Mouse (Mus musculus) limb, embryonic 14.5 days (tissue): ENCODE measurements at regions not wholly inside any gene's neighbourhood (a gene's known extent, or its start where the extent isn't known, plus 50 kb on each side); places are given as distances from the start of the nearest gene placed in this dataset.

ENCODE experiments used
- ATAC-seq: fragments of 200-750 bp; cut with Nextera tagmentation; 2 replicates; pipeline ENCODE4 v1.8.0; 2017; ENCODE audit warnings: low read depth, moderate number of reproducible peaks, moderate TSS enrichment; ENCODE audit not compliant: low FRiP score
- DNase-seq: peaks from one replicate; pipeline ENCODE4 v3.0.0-alpha.2; 2015; ENCODE audit warnings: low spot score
- H3K27ac ChIP-seq: fragments of 300-500 bp; sonication (generic); replicated peaks from 2 replicates; pipeline ENCODE4 v1.5.1; 2014; ENCODE audit warnings: low read depth, mild to moderate bottlenecking, low read length, moderate library complexity, mixed read lengths
- H3K27me3 ChIP-seq: fragments of 300-500 bp; sonication (generic); 2 replicates; pipeline ENCODE4 v1.6.1; 2014; ENCODE audit warnings: low read length, mixed read lengths; ENCODE audit not compliant: control insufficient read depth, insufficient read depth
- H3K36me3 ChIP-seq: fragments of 300-500 bp; sonication (generic); 2 replicates; pipeline ENCODE4 v1.6.1; 2014; ENCODE audit warnings: mild to moderate bottlenecking, low read length, moderate library complexity, mixed read lengths; ENCODE audit not compliant: control insufficient read depth, insufficient read depth
- H3K4me1 ChIP-seq: fragments of 300-500 bp; sonication (generic); 2 replicates; pipeline ENCODE4 v1.6.1; 2014; ENCODE audit warnings: antibody characterized with exemption, low read length, mixed read lengths; ENCODE audit not compliant: control insufficient read depth, insufficient read depth
- H3K4me2 ChIP-seq: fragments of 300-500 bp; sonication (generic); replicated peaks from 2 replicates; pipeline ENCODE4 v1.6.1; 2014; ENCODE audit warnings: low read depth, mild to moderate bottlenecking, low read length, moderate library complexity; ENCODE audit not compliant: severe bottlenecking
- H3K4me3 ChIP-seq: fragments of 300-500 bp; sonication (generic); replicated peaks from 2 replicates; pipeline ENCODE4 v1.5.1; 2014; ENCODE audit warnings: low read length
- H3K9ac ChIP-seq: fragments of 300-500 bp; sonication (generic); 2 replicates; pipeline ENCODE4 v1.6.1; 2014; ENCODE audit warnings: mild to moderate bottlenecking, low read depth, low read length, moderate library complexity; ENCODE audit not compliant: severe bottlenecking
- H3K9me3 ChIP-seq: fragments of 300-500 bp; sonication (generic); 2 replicates; pipeline ENCODE4 v1.6.1; 2016; ENCODE audit warnings: low read length; ENCODE audit not compliant: control insufficient read depth
- POLR2A ChIP-seq: fragments of 200-500 bp; IDR thresholded peaks from 2 replicates; pipeline ENCODE4 v1.8.0; 2012; ENCODE audit warnings: inconsistent platforms, mild to moderate bottlenecking, moderate library complexity, borderline replicate concordance; ENCODE audit not compliant: insufficient read depth, insufficient read length; ENCODE audit errors: extremely low read depth
- WGBS: fragments of 180-500 bp; shearing (Covaris S2); extraction: QIAGEN DNeasy Blood & Tissue Kit; methylation state at CpG from one replicate; pipeline ENCODE4 v1.1.7; 2014; 5-methylcytosine and 5-hydroxymethylcytosine counted together

GRCm38 (mm10) chr3:50813760-50814400 lies 370.5 kb upstream of the Slc7a11 start:
- Histone ChIP-seq H3K4me3 (no peak overlapping the region), H3K27ac (no peak overlapping the region), H3K9me3 (no peaks in the 10 kb centered on the region), H3K36me3 (no peaks in the 10 kb centered on the region), H3K9ac (no peak overlapping the region), H3K4me1 (peaks cover 5% of the 10 kb centered on the region; the same call in 1 of the 2 replicates), H3K4me2 (no peak overlapping the region), H3K27me3 (no peaks in the 10 kb centered on the region)
- no peak for TF ChIP-seq POLR2A
- ATAC-seq, result no peak; the same call in 1 of the 2 replicates
- DNase-seq, result no peak
- WGBS, result 89% methylated on average over 5 of the region's 5 CpGs

DNA sequence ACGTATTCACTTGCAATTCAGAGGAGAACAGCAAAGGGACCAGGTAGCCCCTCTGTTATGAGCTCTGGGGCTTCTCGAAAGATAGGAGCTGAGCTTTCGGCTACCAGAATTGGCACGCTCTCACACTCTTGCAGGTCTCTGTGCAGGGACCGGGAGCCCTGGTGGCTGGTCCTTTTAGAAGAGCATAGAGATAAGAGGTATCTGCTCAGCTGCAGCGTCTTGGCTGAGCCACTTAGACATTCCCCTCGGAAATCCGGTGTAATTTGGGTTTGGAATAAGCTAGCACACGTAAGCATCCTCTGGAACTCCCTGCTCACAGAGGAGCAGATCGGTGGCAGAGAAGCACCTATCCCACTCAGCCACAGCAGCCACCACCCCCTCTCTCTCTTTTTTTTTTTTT lies 372.3 kb upstream of the Slc7a11 start:
- no peaks in the 10 kb centered on the region for H3K9me3 ChIP-seq
- no peak overlapping the region for H3K9ac ChIP-seq
- H3K4me1 ChIP-seq, result peaks cover 10% of the 10 kb centered on the region; the same call in 1 of the 2 replicates
- ATAC-seq (no peak), DNase-seq (no peak)
- TF ChIP-seq POLR2A, result no peak
- 79% methylated on average over 10 of the region's 10 CpGs for WGBS
- H3K27me3 ChIP-seq, result no peaks in the 10 kb centered on the region
- no peak overlapping the region for H3K27ac ChIP-seq
- H3K36me3 ChIP-seq, result no peaks in the 10 kb centered on the region
- no peak overlapping the region for H3K4me2 ChIP-seq
- no peak overlapping the region for H3K4me3 ChIP-seq

GRCm38 (mm10) chr3:50816479-50816878 lies 373.1 kb upstream of the Slc7a11 start:
- WGBS, result 82% methylated on average over 8 of the region's 8 CpGs
- no peak overlapping the region for H3K27ac ChIP-seq
- no peaks in the 10 kb centered on the region for H3K27me3 ChIP-seq
- no peak overlapping the region for H3K9ac ChIP-seq
- no peak overlapping the region for H3K4me2 ChIP-seq
- no peak overlapping the region for H3K4me3 ChIP-seq
- H3K4me1 ChIP-seq, result peaks cover 10% of the 10 kb centered on the region; the same call in 1 of the 2 replicates
- no peak for TF ChIP-seq POLR2A
- no peak for ATAC-seq
- DNase-seq, result no peak
- H3K9me3 ChIP-seq, result no peaks in the 10 kb centered on the region
- H3K36me3 ChIP-seq, result no peaks in the 10 kb centered on the region

DNA sequence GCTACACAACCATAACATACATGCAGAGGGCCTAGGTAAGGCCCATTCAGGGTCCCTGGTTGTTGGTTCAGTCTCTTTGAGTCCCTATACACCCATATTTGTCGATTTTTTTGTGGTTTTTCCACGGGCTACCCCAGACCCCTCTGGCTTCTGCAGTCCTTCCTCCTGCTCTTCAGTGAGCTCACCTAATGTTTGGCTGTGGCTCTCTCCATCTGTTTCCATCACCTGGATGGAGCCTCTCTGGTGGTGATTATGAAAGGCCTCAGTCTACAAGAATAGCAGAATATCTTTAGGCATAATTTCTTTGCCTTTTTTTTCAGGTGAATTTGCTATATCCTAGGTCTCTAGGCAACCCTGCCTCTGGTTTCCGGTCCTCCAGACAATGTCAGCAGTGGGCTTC lies 373.9 kb upstream of the Slc7a11 start:
- peaks cover 10% of the 10 kb centered on the region; the same call in 1 of the 2 replicates for H3K4me1 ChIP-seq
- no peak for TF ChIP-seq POLR2A
- ATAC-seq, result no peak
- no peak overlapping the region for H3K9ac ChIP-seq
- DNase-seq, result no peak
- WGBS, result 73% methylated on average over 3 of the region's 3 CpGs
- H3K4me3 ChIP-seq, result no peak overlapping the region
- H3K4me2 ChIP-seq, result no peak overlapping the region
- H3K9me3 ChIP-seq, result no peaks in the 10 kb centered on the region
- H3K27me3 ChIP-seq, result no peaks in the 10 kb centered on the region
- no peak overlapping the region for H3K27ac ChIP-seq
- H3K36me3 ChIP-seq, result no peaks in the 10 kb centered on the region

- Histone ChIP-seq H3K4me2 (no peak overlapping the region), H3K4me3 (no peak overlapping the region), H3K27me3 (no peaks in the 10 kb centered on the region), H3K36me3 (no peaks in the 10 kb centered on the region), H3K4me1 (0 out of 2 replicates have a peak, but pooled peaks cover 5% of the 10 kb centered on the region), H3K9me3 (no peaks in the 10 kb centered on the region), H3K9ac (no peak overlapping the region), H3K27ac (no peak overlapping the region)
- no peak for TF ChIP-seq POLR2A
- 32% methylated on average over 1 of the region's 1 CpGs for WGBS
- no peak for ATAC-seq
- no peak for DNase-seq
Observed at GRCm38 (mm10) chr3:50820776-50821175, 377.4 kb upstream of the Slc7a11 start.
